Mouse (Mus musculus) WW6 (cell line): ENCODE measurements around the gene Myo19.
A peak's percentile ranks its signal among the peaks of the same experiment; 100 is the strongest.
"Not testable (repeated sequence)": the region's sequence is repeated elsewhere in the genome, so short reads cannot be mapped to it uniquely, and the experiment has no call there.

Experiments
- DNase-seq: peaks from one replicate; pipeline ENCODE4 v3.0.0-alpha.2; 2013; ENCODE audit warnings: low read depth, low spot score

The Myo19 gene

DNA sequence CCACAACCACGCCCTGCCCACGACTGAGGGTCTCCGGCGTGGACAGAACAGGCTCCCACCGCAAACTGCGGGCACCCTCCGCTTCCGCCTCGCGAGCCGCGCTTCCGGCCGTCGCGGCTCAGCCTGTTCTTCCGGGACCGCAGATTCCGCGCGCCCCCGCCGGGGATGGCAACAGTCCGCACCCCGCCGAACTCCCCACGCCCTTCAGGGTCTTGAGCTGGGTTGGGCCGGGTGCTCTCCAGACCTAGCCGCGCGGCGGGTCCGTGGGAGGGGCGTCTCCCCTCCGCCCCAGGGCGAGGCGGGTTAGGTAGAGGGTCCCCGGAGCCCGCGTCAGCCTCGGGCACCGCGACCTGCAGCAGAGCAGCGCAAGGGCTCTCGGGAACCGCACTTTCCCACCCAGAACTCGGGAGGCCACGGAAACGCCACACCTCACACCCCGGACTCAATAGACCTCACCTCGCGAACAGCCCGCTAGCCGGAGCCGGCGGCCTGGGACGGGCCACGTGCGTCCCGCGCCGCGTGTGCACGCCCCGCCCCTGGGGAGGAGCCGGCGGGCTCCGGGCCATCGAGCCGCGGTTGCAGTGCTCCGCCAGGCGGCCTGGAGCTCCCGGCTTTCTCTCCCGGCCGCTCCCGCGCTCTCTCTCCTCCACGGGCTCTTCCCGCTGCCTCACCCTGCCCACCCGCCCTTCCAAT is at the start of gene Myo19, which contains the start of gene Pigw:
Gene Myo19, plus strand, starts transcription at position 377 of the 693 bp plus-strand sequence.
Gene Pigw, minus strand, starts transcription at position 514 of the 693 bp plus-strand sequence.
- peak; percentile 79 for DNase-seq

DNA sequence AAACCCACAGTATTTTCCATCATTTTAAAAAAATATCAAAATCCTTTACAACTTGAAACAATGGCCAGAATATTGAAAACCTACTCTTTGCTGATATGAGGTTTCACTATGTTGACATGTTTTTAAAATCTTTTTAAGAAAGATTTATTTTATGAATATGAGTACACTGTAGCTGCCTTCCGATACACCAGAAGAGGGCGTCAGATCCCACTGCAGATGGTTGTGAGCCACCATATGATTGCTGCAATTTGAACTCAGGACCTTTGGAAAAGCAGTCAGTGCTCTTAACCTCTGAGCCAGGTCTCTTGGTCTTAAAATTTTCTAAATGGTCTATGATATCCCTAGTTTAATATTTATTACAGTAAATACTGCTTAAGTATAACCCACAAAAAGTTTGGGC is 40.6 kb upstream of the Myo19 start:
- DNase-seq: no peak

DNA sequence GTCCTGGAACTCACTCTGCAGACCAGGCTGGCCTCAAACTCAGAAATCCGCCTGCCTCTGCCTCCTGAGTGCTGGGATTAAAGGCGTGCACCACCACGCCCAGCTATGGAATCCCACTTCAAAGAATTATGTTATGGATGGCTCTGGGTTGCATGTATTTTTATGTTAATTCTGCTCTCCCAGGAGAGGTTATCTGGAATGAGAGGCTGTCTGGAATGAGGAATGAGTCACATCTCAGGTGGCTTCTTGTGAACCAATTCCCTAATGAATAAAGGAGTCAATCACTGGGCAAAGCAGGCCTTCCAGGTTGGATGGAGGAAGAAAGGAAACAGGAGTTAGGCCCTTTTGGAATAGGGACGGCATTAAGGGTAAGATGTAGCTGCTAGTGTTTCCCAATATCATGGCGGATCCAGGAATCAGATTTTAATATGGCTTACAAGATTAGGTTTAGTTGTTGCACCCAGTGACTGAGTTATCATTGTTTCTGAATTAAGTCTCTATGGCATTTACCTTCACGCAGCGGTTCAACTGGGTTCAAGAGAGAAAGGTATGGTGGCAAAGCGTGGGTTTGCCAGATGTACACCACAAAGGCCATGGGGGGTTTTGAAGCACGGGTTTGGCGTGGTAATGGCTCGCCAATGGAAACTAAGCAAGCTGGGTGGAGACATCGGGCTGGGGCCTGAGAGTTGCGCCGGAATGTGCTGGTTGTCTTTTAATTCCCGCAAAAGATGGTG is 33.0 kb upstream of the Myo19 start:
- DNase-seq: peak; percentile 55

DNA sequence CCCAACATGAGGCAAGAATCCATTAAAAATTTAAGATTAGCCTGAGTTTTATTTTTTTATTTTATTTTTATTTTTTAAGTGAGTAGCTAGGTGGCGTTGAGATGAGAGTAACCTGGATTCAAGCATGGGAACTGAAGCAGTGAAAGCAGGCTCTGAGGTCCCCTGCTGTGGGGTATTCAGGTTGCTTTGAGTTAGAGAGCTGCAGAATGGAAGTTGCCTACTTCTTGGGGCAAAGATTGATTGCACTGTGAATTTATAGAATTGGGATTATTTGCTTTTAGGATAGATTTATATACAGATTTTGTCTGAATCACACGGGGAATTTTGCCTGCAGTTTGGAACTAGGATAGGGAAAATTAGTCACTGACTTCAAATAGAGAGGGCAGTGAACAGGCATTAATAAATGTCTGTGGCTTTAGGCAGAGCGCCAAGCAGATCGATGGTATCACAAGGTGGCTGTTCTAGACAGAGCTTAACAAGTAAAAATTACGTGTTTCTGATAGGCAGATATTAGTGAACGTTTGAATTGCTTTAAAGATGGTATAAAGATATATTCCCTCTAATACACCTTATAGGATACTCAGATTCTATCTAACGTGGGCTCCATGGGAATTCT is 32.4 kb upstream of the Myo19 start:
- DNase-seq: peak; percentile 45

DNA sequence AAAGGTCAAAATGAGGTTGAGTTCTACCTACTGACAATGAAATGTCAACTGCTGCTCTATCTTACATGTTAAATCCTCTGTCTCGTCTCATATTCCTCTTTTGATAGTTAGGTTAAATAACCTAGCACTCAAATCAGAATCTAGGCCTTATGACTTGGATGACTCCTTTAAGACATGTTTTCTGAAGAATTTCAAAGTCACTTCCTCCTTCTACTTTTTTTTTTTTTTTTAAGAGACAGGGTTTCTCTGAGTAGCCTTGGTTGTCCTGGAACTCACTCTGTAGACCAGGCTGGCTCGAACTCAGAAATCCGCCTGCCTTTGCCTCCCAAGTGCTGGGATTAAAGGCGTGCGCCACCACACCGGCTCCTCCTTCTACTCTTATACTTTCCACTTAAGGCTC is 24.7 kb upstream of the Myo19 start:
- no peak for DNase-seq

DNA sequence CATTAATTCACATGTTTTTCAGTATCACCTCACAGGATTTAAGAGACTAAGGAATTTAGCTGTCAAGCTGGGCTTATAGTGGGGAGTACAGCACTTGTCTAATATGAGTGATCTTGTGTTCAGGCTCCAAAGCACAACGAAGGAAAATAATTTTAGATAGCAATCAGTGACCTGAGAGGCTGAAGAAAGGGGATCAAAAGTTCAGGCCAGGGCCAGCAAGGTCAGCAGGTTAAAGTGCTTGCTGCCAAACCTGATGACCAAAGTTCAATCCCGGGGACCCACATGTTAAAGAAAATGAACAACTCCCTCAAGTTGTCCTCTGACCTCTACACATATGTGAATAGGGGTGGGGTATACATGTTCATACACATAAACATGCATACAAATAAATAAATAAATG is 14.7 kb upstream of the Myo19 start:
- DNase-seq: no peak

DNA sequence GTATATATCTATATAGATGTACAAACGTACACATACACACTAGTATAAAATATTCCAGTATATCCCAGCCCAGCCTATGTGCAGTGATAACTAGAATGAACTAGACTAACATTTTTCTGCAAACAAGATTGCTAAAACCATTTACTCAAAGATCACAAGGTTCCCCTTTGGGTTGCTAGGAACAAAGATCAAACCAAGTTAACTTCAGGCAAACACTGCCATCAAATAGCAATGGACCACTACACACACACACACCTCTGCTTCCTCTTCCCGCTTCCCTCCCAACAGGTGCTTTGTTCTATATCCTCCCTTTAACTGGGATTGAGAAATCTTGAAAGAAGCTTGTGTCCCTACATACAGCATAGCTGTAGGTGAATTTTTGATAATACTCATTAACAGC is 12.4 kb upstream of the Myo19 start:
- no peak for DNase-seq

DNA sequence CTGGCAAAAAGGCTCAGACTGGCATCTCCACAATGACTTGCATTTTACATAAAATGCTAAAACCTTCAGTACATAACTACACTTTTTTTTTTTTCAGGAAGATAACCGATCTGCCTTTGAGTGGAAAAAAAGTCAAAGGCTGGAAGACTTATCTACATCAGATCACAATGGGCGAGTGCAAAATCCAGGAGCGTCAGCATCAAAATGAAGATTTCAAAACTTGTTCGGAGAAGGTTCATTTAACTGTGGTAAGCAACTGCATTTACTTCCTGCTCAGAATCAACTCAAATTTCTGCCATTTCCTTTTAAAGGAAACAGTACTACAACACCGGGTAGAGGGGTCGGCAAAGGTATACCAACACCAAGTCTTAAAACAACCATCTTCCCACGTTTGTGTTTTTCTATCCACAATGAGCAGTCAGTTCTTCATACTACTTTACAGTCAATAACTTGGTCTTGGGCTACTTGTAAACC is 11.1 kb upstream of the Myo19 start:
- DNase-seq: no peak

DNA sequence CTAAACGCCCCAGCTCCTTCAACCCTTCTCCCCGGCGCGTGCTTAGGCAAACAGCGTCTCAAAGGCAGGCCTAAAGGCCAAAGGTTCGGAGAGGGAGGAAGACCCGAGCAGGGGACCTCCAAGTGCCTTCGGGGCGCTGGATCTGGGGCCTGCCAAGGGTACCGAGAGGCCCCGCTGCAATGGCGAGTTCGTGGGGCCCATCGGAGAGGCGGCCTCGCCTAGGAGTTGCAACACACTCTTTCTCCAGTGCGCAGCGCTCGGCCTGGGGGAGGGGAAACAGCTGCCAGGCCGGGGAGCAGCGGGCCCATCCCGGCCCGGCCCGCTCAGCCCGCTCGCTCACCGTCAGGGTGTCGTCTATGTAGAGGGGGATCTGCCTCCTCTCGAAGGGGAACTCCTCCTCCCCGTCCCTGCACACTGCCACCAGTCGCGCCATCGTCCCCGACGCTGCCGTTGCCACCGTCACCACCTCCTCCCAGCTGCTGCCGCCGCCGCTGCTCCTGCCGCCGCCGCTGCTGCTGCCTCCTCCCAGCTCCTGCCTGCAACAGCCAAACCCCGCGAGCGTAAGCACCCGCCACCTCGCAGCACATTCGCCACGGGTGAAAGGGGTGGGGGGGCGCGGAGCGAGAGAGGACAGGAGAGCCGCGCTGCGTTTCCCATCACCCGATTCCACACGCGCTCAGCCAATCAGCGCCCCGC is 10.3 kb upstream of the Myo19 start:
- DNase-seq: peak; percentile 95

DNA sequence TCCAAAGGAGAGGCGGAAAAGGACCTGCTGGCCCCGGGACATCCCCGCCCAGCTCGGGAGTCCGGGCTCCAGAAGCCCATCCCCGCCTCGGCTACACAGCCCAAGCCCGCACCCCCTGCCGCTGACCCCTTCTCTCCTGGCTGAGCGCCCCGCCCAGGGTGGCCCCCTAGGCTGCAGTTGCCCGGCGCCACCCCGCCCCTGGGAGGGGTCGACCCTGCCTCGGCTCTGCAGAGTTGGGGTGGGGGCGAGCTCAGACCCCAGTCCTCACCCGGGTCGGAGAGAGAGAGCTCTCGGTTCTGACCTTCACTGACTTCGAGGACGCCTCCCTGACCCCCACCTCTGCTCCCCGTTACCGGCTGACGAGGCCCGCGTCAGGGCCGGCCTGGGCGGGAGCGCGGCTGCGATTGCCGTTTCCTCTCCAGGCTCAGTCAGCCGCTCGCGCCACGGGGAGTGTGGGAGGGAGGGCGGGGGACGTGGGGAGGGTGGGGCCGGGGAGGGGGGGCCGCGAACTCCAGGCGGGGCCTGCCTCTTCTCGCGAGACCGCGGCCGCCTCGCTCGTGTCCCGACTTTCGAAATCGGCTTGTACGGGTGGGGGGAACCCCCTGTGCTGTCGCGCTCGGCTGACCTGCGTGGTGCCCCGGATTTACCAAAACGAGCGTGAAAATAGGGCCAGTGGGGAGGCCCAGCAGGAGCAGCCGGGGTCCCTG is 9.5 kb upstream of the Myo19 start, which contains the start of gene Ggnbp2:
Gene Ggnbp2, minus strand, starts transcription at position 481 of the 707 bp plus-strand sequence.
- DNase-seq: peak; percentile 93

DNA sequence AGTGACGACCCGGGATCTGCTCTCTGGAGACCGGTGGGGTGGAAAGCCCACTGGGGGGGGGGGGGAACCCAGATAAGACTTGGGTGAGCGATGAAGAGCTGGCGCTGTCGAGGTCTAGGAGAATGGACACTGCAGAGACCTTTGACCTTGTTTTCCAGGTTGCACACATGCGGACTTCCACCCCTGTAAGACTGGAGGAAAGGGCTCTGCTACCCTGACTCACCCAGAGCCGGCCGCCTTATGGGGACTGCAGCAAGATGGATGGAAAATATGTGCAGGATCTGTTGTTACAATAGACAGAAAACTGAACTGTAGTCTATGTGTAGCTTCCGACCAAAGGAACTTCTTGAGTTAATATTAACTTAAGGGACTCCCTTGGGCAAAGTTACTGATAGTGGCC is 8.9 kb upstream of the Myo19 start:
- no peak for DNase-seq

DNA sequence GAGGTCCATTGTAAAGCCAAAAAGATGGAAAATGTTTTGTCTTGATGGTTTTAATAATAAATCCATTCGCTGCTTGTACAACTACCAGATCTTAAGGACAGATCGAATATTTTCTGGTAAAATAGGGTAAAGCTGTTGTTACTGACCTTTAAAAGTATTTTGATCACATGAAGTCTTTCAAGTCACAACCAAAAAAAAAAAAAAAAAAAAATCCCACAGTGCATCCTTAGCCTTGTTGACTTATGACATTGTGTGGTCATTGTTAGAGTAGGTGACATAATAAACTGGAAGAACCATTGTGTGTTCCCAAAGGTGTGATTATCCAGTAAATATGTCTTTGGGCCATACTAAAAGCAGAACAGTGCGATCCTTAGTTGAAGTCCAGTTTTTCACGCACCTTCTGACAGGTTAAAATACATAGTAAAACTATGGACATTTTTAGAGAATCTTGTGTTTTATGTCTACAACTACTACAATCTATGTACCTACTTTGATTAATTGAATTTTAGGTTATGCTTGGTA is 8.3 kb upstream of the Myo19 start:
- no peak for DNase-seq

DNA sequence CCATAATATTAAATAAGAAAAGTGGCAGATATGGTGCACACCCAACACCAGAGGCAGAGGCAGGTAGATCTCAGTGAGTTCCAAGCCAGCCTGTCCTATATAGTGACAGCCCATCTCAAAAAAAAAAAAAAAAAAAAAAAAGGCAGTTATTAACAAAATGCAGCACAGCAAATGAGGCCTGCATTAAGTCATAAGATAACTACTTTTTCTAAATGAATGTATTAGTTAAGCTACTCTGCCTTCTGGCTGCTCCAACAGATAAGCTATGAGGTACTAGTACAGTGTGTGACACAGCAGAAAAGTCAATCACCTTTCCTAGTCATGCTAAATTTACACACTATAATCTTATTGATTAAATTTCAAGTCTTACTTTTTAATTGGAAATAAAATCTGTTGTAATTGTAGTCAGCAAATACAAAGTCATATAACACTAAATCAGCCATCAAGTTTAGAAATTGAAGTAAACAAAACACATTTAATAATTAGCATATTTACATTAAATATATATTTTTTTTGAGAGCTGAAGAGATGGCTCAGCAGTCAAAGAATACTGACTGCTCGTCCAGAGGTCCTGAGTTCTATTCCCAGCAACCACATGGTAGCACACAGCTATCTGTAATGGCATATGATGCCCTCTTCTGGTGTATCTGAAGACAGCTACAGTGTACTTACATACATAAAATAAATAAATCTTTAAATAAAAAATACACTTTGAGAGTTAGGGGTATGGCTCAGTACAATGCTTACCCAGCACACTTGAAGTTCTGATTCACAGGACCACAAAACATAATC is 6.7 kb upstream of the Myo19 start:
- no peak for DNase-seq

DNA sequence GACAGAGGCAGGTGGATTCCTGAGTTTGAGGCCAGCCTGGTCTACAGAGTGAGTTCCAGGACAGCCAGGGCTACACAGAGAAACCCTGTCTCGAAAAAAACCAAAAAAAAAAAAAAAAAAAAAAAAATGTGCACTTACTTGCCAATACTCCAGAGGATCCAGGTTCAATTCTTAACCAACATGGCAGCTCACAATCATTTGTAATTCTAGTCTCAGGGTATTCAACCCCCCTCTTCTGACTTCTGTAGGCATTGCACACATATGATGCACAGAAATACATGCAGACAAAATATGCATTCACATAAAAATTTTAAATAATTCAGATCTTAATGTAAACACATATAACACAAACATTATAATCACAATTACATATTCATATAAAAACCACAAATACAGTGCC is 3.9 kb upstream of the Myo19 start:
- DNase-seq: not testable (repeated sequence)

DNA sequence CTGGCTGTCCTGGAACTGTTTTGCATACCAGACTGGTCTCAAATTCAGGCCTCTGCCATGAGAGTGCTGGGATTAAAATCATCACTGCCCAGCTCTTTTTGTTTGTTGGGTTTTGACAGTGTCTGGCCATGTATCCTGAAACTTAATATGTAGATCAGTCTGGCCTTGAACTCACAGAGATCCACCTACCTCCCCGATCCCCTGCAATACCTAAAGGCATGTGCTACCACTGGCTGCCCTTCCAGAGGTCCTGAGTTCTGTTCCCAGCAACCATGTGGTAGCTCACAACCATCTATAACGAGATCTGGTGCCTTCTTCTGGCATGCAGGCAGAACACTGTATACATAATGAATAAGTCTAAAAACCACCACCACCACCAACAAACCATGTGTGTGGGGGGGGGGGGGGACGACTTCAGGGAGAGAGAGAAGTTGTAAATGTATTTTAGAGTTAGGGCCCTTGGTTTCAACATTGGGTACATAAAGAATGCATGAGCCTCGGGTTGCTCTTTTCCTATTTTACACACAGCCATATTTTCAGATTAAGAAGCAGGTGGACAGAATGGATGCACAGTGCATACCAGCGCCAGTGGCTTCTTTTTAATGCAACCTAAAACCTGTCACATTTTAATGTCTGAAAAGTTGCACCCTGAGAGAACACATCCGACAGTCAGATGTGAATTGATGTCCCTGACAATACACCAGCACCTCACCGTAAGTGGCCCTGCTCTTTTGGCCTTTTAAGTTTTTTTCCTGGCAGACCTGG is 759 bp upstream of the Myo19 start:
- no peak for DNase-seq

DNA sequence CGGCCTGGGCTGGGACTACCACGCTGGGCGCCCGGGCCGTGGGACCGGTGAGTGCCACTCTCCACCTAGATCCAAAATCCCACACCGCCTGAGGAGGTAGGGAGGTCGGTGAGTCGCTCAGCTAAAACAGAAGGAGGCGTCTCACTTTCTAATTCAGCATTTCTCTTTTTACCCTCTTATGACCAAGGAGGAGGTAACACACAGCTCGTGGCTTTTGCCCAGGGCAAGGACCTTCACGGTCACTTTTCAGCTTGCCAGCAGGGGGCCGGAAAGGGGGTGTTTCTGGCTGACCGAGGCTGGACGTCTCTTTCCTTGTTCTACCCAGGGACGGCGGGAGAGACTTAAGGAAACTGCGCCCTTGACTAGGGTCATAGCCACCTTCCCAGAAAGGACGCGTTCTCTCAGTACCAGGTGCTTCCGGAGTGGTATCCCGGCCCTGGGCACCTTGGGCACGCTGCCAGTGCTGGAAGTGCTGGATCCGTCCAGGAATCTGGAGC is 565 bp downstream of the Myo19 start:
- no peak for DNase-seq

DNA sequence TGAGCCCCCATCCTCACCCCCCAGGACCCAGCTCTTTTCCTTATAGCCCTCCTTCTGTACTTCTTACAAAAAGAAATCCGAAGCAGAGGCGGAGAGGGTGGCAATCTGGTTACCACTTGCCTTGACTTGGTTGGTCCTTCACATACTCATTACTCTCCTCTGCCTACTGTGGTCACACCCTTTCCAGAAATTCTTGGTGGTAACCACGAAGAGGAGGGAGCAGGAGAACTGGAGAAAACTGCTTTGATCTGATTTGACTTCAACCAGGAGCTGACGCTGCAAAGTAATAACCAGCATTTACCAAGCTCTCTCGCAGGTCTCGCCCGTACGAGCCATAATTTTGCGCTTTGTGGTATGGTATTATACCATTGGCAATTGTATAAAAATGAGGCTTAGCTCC is 1.0 kb downstream of the Myo19 start:
- no peak for DNase-seq

DNA sequence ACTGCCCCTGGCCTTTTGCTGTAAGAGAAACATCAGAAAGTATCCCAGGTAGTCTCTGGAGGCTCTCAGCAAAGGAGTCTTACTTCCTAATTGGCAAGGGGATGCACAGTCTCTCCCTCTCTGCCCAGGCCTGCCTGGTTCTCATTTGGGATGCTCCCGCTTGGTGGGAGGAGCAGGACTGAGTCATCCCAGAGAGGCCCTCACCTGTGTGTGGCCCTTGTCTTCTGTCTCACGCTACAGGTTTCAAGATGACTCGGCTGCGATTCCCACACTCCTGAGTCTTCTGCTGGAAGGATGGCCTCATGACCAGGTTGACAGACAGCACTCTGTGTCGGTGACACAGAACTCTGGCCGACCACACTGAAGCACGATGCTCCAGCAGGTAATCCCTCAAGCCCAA is 2.4 kb downstream of the Myo19 start:
- DNase-seq: no peak

DNA sequence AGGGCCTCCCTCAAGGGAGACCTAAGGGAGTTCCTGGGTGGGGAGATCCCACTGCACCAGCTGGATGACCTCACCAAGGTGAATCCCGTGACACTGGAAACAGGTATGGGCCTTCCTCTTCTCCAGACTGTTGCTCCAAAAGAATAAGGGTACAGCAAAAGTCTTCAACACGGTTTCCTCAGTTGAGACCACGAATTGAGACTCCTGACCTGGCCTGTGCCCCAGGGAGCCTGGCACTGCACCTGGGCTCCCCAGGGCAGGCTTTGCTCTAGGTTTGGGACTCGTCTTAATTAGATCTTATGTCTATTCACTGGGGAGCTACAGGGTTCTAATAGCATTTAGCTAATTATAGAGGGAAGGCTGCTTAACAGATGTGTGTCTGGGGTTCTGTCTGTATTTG is 5.3 kb downstream of the Myo19 start:
- DNase-seq: no peak
